Mouse (Mus musculus) lung, embryonic 15.5 days (tissue): ENCODE results near the gene Efcab5. TPM values are rescaled to one million over a fixed set of nuclear protein-coding genes. Genes with fewer than 3 reads are reported as not detected.
"Not testable (repeated sequence)": the region's sequence is repeated elsewhere in the genome, so short reads cannot be mapped to it uniquely, and the experiment has no call there.

ENCODE experiments used
- ATAC-seq: fragments of 200-750 bp; cut with Nextera tagmentation; 2 replicates; pipeline ENCODE4 v1.8.0; 2017; ENCODE audit warnings: moderate number of reproducible peaks, borderline replicate concordance; ENCODE audit not compliant: low FRiP score, low TSS enrichment; ENCODE audit errors: extremely low read depth
- H3K27ac ChIP-seq: fragments of 300-500 bp; sonication (generic); 2 replicates; pipeline ENCODE4 v1.5.1; 2015; ENCODE audit warnings: moderate library complexity, mild to moderate bottlenecking, inconsistent platforms
- H3K27me3 ChIP-seq: fragments of 300-500 bp; sonication (generic); 2 replicates; pipeline ENCODE4 v1.6.1; 2015; ENCODE audit warnings: inconsistent platforms
- H3K36me3 ChIP-seq: fragments of 300-500 bp; sonication (generic); 2 replicates; pipeline ENCODE4 v1.6.1; 2015; ENCODE audit warnings: inconsistent platforms
- H3K4me1 ChIP-seq: fragments of 300-500 bp; sonication (generic); 2 replicates; pipeline ENCODE4 v1.6.1; 2015; ENCODE audit warnings: inconsistent platforms
- H3K4me2 ChIP-seq: fragments of 300-500 bp; sonication (generic); 2 replicates; pipeline ENCODE4 v1.6.1; 2015; ENCODE audit warnings: inconsistent platforms, mild to moderate bottlenecking, moderate library complexity
- H3K4me3 ChIP-seq: fragments of 300-500 bp; sonication (generic); 2 replicates; pipeline ENCODE4 v1.5.1; 2015; ENCODE audit warnings: mild to moderate bottlenecking, inconsistent platforms
- H3K9ac ChIP-seq: fragments of 300-500 bp; sonication (generic); 2 replicates; pipeline ENCODE4 v1.6.1; 2015; ENCODE audit warnings: inconsistent platforms
- H3K9me3 ChIP-seq: fragments of 300-500 bp; sonication (generic); 2 replicates; pipeline ENCODE4 v1.6.1; 2016; ENCODE audit warnings: inconsistent platforms
- WGBS: fragments of 180-500 bp; shearing (Covaris S2); methylation state at CpG from one replicate; pipeline ENCODE4 v1.1.7; 2015; 5-methylcytosine and 5-hydroxymethylcytosine counted together
- polyA plus RNA-seq: library from polyadenylated mRNA; unstranded; fragments of >200 nt; fragmentation: Nextera tagmentation; extraction: Ambion mirVana; gene quantifications from 2 replicates; pipeline ENCODE4 v1.2.1, GENCODE M21; 2015

Efcab5 gene
- polyA plus RNA-seq, 1 experiment from 2014 or later = 0.30 TPM

GRCm38 (mm10) chr11:77094136-77094535 is 94.6 kb downstream of the Efcab5 start:
- no peak overlapping the region for H3K27ac ChIP-seq
- H3K4me1 ChIP-seq = peaks cover 17% of the 10 kb centered on the region
- H3K4me2 ChIP-seq = no peak overlapping the region
- WGBS = 47% methylated on average over 8 of the region's 8 CpGs
- H3K27me3 ChIP-seq = no peaks in the 10 kb centered on the region; the same call in 1 of the 2 replicates
- no peak overlapping the region for H3K9ac ChIP-seq
- H3K4me3 ChIP-seq = no peak overlapping the region
- no peaks in the 10 kb centered on the region for H3K36me3 ChIP-seq
- H3K9me3 ChIP-seq = no peaks in the 10 kb centered on the region
- no peak for ATAC-seq

- ATAC-seq = no peak
- Histone ChIP-seq H3K4me1 (peaks cover 17% of the 10 kb centered on the region), H3K9me3 (no peaks in the 10 kb centered on the region), H3K27ac (no peak overlapping the region), H3K4me2 (peak overlapping the region; percentile 56), H3K4me3 (peak overlapping the region; percentile 36), H3K27me3 (no peaks in the 10 kb centered on the region), H3K9ac (no peak overlapping the region), H3K36me3 (no peaks in the 10 kb centered on the region)
- 2% methylated on average over 11 of the region's 11 CpGs for WGBS
Measured at GRCm38 (mm10) chr11:77093208-77093607, 95.6 kb downstream of the Efcab5 start.

- no peak overlapping the region for H3K27ac ChIP-seq
- no peak for ATAC-seq
- no peak overlapping the region for H3K4me2 ChIP-seq
- H3K9me3 ChIP-seq = no peaks in the 10 kb centered on the region
- 0 out of 2 replicates have a peak, but pooled peaks cover 5% of the 10 kb centered on the region for H3K4me1 ChIP-seq
- H3K27me3 ChIP-seq = no peaks in the 10 kb centered on the region
- H3K4me3 ChIP-seq = no peak overlapping the region
- no peaks in the 10 kb centered on the region for H3K36me3 ChIP-seq
- H3K9ac ChIP-seq = no peak overlapping the region
- WGBS = 27% methylated on average over 2 of the region's 2 CpGs
Measured at GRCm38 (mm10) chr11:77089162-77089561, 99.6 kb downstream of the Efcab5 start.

GRCm38 (mm10) chr11:77087004-77087403 is 101.8 kb downstream of the Efcab5 start:
- ATAC-seq = no peak
- Histone ChIP-seq H3K9me3 (no peaks in the 10 kb centered on the region), H3K4me1 (no peaks in the 10 kb centered on the region), H3K4me3 (no peak overlapping the region), H3K27me3 (peaks cover 4% of the 10 kb centered on the region; the same call in 1 of the 2 replicates), H3K36me3 (no peaks in the 10 kb centered on the region), H3K9ac (no peak overlapping the region), H3K27ac (no peak overlapping the region), H3K4me2 (no peak overlapping the region)
- WGBS = 76% methylated on average over 2 of the region's 2 CpGs

GRCm38 (mm10) chr11:77084001-77084682 is 104.6 kb downstream of the Efcab5 start:
- ATAC-seq = no peak
- no peak overlapping the region for H3K27ac ChIP-seq
- no peak overlapping the region for H3K4me2 ChIP-seq
- 56% methylated on average over 5 of the region's 5 CpGs for WGBS
- no peaks in the 10 kb centered on the region for H3K4me1 ChIP-seq
- peaks cover 9% of the 10 kb centered on the region; the same call in 1 of the 2 replicates for H3K27me3 ChIP-seq
- H3K36me3 ChIP-seq = no peaks in the 10 kb centered on the region
- H3K4me3 ChIP-seq = no peak overlapping the region
- H3K9me3 ChIP-seq = no peaks in the 10 kb centered on the region
- no peak overlapping the region for H3K9ac ChIP-seq

- ATAC-seq = no peak
- H3K4me1 ChIP-seq = peaks cover 6% of the 10 kb centered on the region; the same call in 1 of the 2 replicates
- peaks cover 17% of the 10 kb centered on the region for H3K36me3 ChIP-seq
- H3K9ac ChIP-seq = no peak overlapping the region
- H3K27me3 ChIP-seq = peaks cover 9% of the 10 kb centered on the region; the same call in 1 of the 2 replicates
- WGBS = 97% methylated on average over 1 of the region's 1 CpGs
- no peak overlapping the region for H3K4me2 ChIP-seq
- H3K4me3 ChIP-seq = no peak overlapping the region
- no peak overlapping the region for H3K27ac ChIP-seq
- H3K9me3 ChIP-seq = no peaks in the 10 kb centered on the region
Measured at GRCm38 (mm10) chr11:77079361-77079760, 109.4 kb downstream of the Efcab5 start.

- Histone ChIP-seq H3K36me3 (peaks cover 24% of the 10 kb centered on the region), H3K9me3 (no peaks in the 10 kb centered on the region), H3K4me3 (peak within 1 kb of the TSS; percentile 77), H3K27ac (peak within 1 kb of the TSS; percentile 74), H3K27me3 (peaks cover 9% of the 10 kb centered on the region; the same call in 1 of the 2 replicates), H3K4me1 (peaks cover 6% of the 10 kb centered on the region; the same call in 1 of the 2 replicates), H3K9ac (peak within 1 kb of the TSS; percentile 63), H3K4me2 (peak within 1 kb of the TSS; percentile 88)
- ATAC-seq = peak; percentile 99
- WGBS = 4% methylated on average over 48 of the region's 48 CpGs
Measured at GRCm38 (mm10) chr11:77078273-77079134, 110.3 kb downstream of the Efcab5 start, which contains the start of gene Nsrp1. Gene Nsrp1, minus strand, starts transcription at chr11:77078435.

GRCm38 (mm10) chr11:77077792-77078191 is 111.0 kb downstream of the Efcab5 start:
- H3K9ac ChIP-seq = peak overlapping the region; percentile 63
- 1% methylated on average over 16 of the region's 16 CpGs for WGBS
- peaks cover 25% of the 10 kb centered on the region for H3K36me3 ChIP-seq
- peaks cover 9% of the 10 kb centered on the region; the same call in 1 of the 2 replicates for H3K27me3 ChIP-seq
- peak overlapping the region; percentile 77 for H3K4me3 ChIP-seq
- no peaks in the 10 kb centered on the region for H3K9me3 ChIP-seq
- peak overlapping the region; percentile 88 for H3K4me2 ChIP-seq
- peaks cover 6% of the 10 kb centered on the region; the same call in 1 of the 2 replicates for H3K4me1 ChIP-seq
- H3K27ac ChIP-seq = peak overlapping the region; percentile 74
- ATAC-seq = peak; percentile 19; the same call in 1 of the 2 replicates

- 34% methylated on average over 4 of the region's 4 CpGs for WGBS
- Histone ChIP-seq H3K36me3 (peaks cover 27% of the 10 kb centered on the region), H3K4me2 (peak overlapping the region; percentile 88), H3K9ac (peak overlapping the region; percentile 63), H3K27ac (peak overlapping the region; percentile 74; the same call in 1 of the 2 replicates), H3K4me3 (peak overlapping the region; percentile 77)
- not testable (repeated sequence) for H3K4me1 ChIP-seq, H3K9me3 ChIP-seq, H3K27me3 ChIP-seq, ATAC-seq
Measured at GRCm38 (mm10) chr11:77077331-77077730, 111.4 kb downstream of the Efcab5 start.

- peaks cover 29% of the 10 kb centered on the region for H3K36me3 ChIP-seq
- no peaks in the 10 kb centered on the region for H3K27me3 ChIP-seq
- no peak for ATAC-seq
- H3K4me3 ChIP-seq = no peak overlapping the region
- H3K9me3 ChIP-seq = no peaks in the 10 kb centered on the region
- no peak overlapping the region for H3K27ac ChIP-seq
- H3K4me1 ChIP-seq = peaks cover 14% of the 10 kb centered on the region
- no peak overlapping the region for H3K9ac ChIP-seq
- 58% methylated on average over 4 of the region's 4 CpGs for WGBS
- H3K4me2 ChIP-seq = no peak overlapping the region
Measured at GRCm38 (mm10) chr11:77070721-77071120, 118.0 kb downstream of the Efcab5 start.

- WGBS = 74% methylated on average over 4 of the region's 4 CpGs
- no peak for ATAC-seq
- Histone ChIP-seq H3K36me3 (peaks cover 13% of the 10 kb centered on the region), H3K27ac (no peak overlapping the region), H3K4me2 (no peak overlapping the region), H3K4me1 (peaks cover 14% of the 10 kb centered on the region), H3K27me3 (no peaks in the 10 kb centered on the region), H3K9ac (no peak overlapping the region), H3K9me3 (no peaks in the 10 kb centered on the region), H3K4me3 (no peak overlapping the region)
Measured at GRCm38 (mm10) chr11:77068825-77069224, 119.9 kb downstream of the Efcab5 start.
